Mouse (Mus musculus) gonadal fat pad, adult 2 months (tissue): ENCODE results near the gene Vta1. TPM values are rescaled to one million over a fixed set of nuclear protein-coding genes. Genes with fewer than 3 reads are reported as not detected.

Experiments
- polyA plus RNA-seq: library from polyadenylated mRNA; depleted of rRNA; stranded (reverse); fragments of >200 nt; gene quantifications from 2 replicates; pipeline ENCODE4 v1.2.3, GENCODE M21; 2012; rRNA removed

Vta1 gene
- polyA plus RNA-seq, 1 experiment, result 98.0 TPM

Other genes starting within 250 kb of the Vta1 start
- gene Adgrg6, start 159.9 kb downstream of the Vta1 start, polyA plus RNA-seq, result 5.6 and 7.4 TPM in 2 replicates
- not detected in 2 replicates for gene Nmbr, start within 50 bp of the Vta1 start, polyA plus RNA-seq
- not detected in 2 replicates for gene Gje1, start 12.7 kb upstream of the Vta1 start, polyA plus RNA-seq